Mouse (Mus musculus) activated CD4-positive, CD25-positive, alpha-beta regulatory T cell, adult 4 months (primary cell): ENCODE measurements around the gene Il15ra. TPM values are rescaled to one million over a fixed set of nuclear protein-coding genes. Genes with fewer than 3 reads are reported as not detected.

Experiments used
- ATAC-seq: one replicate; pipeline ENCODE4 v1.8.0; 2017
- polyA plus RNA-seq, 2 experiments: library from polyadenylated mRNA; unstranded; fragments of 100-300 nt; shearing (Covaris generic); gene quantifications; one replicate each; pipeline ENCODE4 v1.2.1; 2017

Il15ra gene
- polyA plus RNA-seq, 2 experiments from 2014 or later, result 23.0 to 24.0 TPM

- peak; percentile 82 for ATAC-seq
Observed at GRCm38 (mm10) chr2:11778087-11778823, 73.2 kb downstream of the Il15ra start.

Other genes starting within 250 kb of the Il15ra start
- 10 to 100 TPM; 11.2 to 18.2 TPM for gene Pfkfb3, start 151.2 kb upstream of the Il15ra start, polyA plus RNA-seq
- 10 to 100 TPM; 33.1 to 38.5 TPM for gene Rbm17, start 101.1 kb upstream of the Il15ra start, polyA plus RNA-seq
- gene Gm17490, start 79.0 kb upstream of the Il15ra start, polyA plus RNA-seq, result not detected
- 100 to 1,000 TPM; 305 to 312 TPM for gene Il2ra, start 62.5 kb upstream of the Il15ra start, polyA plus RNA-seq
- 10 to 100 TPM; 32.2 to 39.0 TPM for gene Fbh1, start 72.3 kb downstream of the Il15ra start, polyA plus RNA-seq
- gene Ankrd16, start 72.6 kb downstream of the Il15ra start, polyA plus RNA-seq, result 10 to 100 TPM; 29.5 to 36.1 TPM